Mouse (Mus musculus) limb, embryonic 14.5 days (tissue): ENCODE data around the gene Zbtb20. TPM values are rescaled to one million over a fixed set of nuclear protein-coding genes. Genes with fewer than 3 reads are reported as not detected.

Experiments
- ATAC-seq: fragments of 200-750 bp; cut with Nextera tagmentation; 2 replicates; pipeline ENCODE4 v1.8.0; 2017; ENCODE audit warnings: low read depth, moderate number of reproducible peaks, moderate TSS enrichment; ENCODE audit not compliant: low FRiP score
- DNase-seq: peaks from one replicate; pipeline ENCODE4 v3.0.0-alpha.2; 2015; ENCODE audit warnings: low spot score
- H3K27ac ChIP-seq: fragments of 300-500 bp; sonication (generic); replicated peaks from 2 replicates; pipeline ENCODE4 v1.5.1; 2014; ENCODE audit warnings: low read depth, mild to moderate bottlenecking, low read length, moderate library complexity, mixed read lengths
- H3K27me3 ChIP-seq: fragments of 300-500 bp; sonication (generic); 2 replicates; pipeline ENCODE4 v1.6.1; 2014; ENCODE audit warnings: low read length, mixed read lengths; ENCODE audit not compliant: control insufficient read depth, insufficient read depth
- H3K36me3 ChIP-seq: fragments of 300-500 bp; sonication (generic); 2 replicates; pipeline ENCODE4 v1.6.1; 2014; ENCODE audit warnings: mild to moderate bottlenecking, low read length, moderate library complexity, mixed read lengths; ENCODE audit not compliant: control insufficient read depth, insufficient read depth
- H3K4me1 ChIP-seq: fragments of 300-500 bp; sonication (generic); 2 replicates; pipeline ENCODE4 v1.6.1; 2014; ENCODE audit warnings: antibody characterized with exemption, low read length, mixed read lengths; ENCODE audit not compliant: control insufficient read depth, insufficient read depth
- H3K4me2 ChIP-seq: fragments of 300-500 bp; sonication (generic); replicated peaks from 2 replicates; pipeline ENCODE4 v1.6.1; 2014; ENCODE audit warnings: low read depth, mild to moderate bottlenecking, low read length, moderate library complexity; ENCODE audit not compliant: severe bottlenecking
- H3K4me3 ChIP-seq: fragments of 300-500 bp; sonication (generic); replicated peaks from 2 replicates; pipeline ENCODE4 v1.5.1; 2014; ENCODE audit warnings: low read length
- H3K9ac ChIP-seq: fragments of 300-500 bp; sonication (generic); 2 replicates; pipeline ENCODE4 v1.6.1; 2014; ENCODE audit warnings: mild to moderate bottlenecking, low read depth, low read length, moderate library complexity; ENCODE audit not compliant: severe bottlenecking
- H3K9me3 ChIP-seq: fragments of 300-500 bp; sonication (generic); 2 replicates; pipeline ENCODE4 v1.6.1; 2016; ENCODE audit warnings: low read length; ENCODE audit not compliant: control insufficient read depth
- POLR2A ChIP-seq: fragments of 200-500 bp; IDR thresholded peaks from 2 replicates; pipeline ENCODE4 v1.8.0; 2012; ENCODE audit warnings: inconsistent platforms, mild to moderate bottlenecking, moderate library complexity, borderline replicate concordance; ENCODE audit not compliant: insufficient read depth, insufficient read length; ENCODE audit errors: extremely low read depth
- WGBS: fragments of 180-500 bp; shearing (Covaris S2); extraction: QIAGEN DNeasy Blood & Tissue Kit; methylation state at CpG from one replicate; pipeline ENCODE4 v1.1.7; 2014; 5-methylcytosine and 5-hydroxymethylcytosine counted together
- polyA plus RNA-seq, 2 experiments: library from polyadenylated mRNA; depleted of rRNA in 1 of 2; stranded (reverse) in 1 of 2; unstranded in 1 of 2; fragments of >200 nt; fragmentation: Nextera tagmentation in 1 of 2; extraction: Ambion mirVana in 1 of 2; gene quantifications; 2 replicates each; pipeline versions ENCODE4 v1.2.1 to v1.2.3; 2012 to 2014

The Zbtb20 gene
- polyA plus RNA-seq, 2 experiments = 2.5 to 17.6 TPM

GRCm38 (mm10) chr16:43458726-43459223 is 583.1 kb downstream of the Zbtb20 start:
- no peak overlapping the region for H3K4me3 ChIP-seq
- no peaks in the 10 kb centered on the region for H3K9me3 ChIP-seq
- DNase-seq = no peak
- no peaks in the 10 kb centered on the region for H3K36me3 ChIP-seq
- no peak overlapping the region for H3K4me2 ChIP-seq
- 64% methylated on average over 7 of the region's 7 CpGs for WGBS
- H3K27ac ChIP-seq = no peak overlapping the region
- no peaks in the 10 kb centered on the region for H3K4me1 ChIP-seq
- TF ChIP-seq POLR2A = no peak
- no peak for ATAC-seq
- H3K27me3 ChIP-seq = no peaks in the 10 kb centered on the region
- no peak overlapping the region for H3K9ac ChIP-seq

- no peaks in the 10 kb centered on the region for H3K36me3 ChIP-seq
Observed at GRCm38 (mm10) chr16:43461745-43462378, 586.2 kb downstream of the Zbtb20 start.

GRCm38 (mm10) chr16:43462470-43463455 is 587.1 kb downstream of the Zbtb20 start:
- TF ChIP-seq POLR2A = no peak
- no peaks in the 10 kb centered on the region for H3K27me3 ChIP-seq
- H3K36me3 ChIP-seq = no peaks in the 10 kb centered on the region
- no peak overlapping the region for H3K4me2 ChIP-seq
- no peak overlapping the region for H3K27ac ChIP-seq
- no peak overlapping the region for H3K9ac ChIP-seq
- H3K9me3 ChIP-seq = no peaks in the 10 kb centered on the region
- no peak overlapping the region for H3K4me3 ChIP-seq
- ATAC-seq = no peak
- DNase-seq = peak; percentile 22
- H3K4me1 ChIP-seq = no peaks in the 10 kb centered on the region
- 59% methylated on average over 11 of the region's 11 CpGs for WGBS

More at GRCm38 (mm10) chr16:43461745-43462378, 586.2 kb downstream of the Zbtb20 start:
- no peak for TF ChIP-seq POLR2A
- DNase-seq = no peak
- Histone ChIP-seq H3K27ac (no peak overlapping the region), H3K9ac (no peak overlapping the region), H3K27me3 (no peaks in the 10 kb centered on the region), H3K4me2 (no peak overlapping the region), H3K9me3 (no peaks in the 10 kb centered on the region), H3K4me3 (no peak overlapping the region), H3K4me1 (no peaks in the 10 kb centered on the region)
- 54% methylated on average over 3 of the region's 3 CpGs for WGBS
- no peak for ATAC-seq

GRCm38 (mm10) chr16:43463684-43464475 is 588.2 kb downstream of the Zbtb20 start:
- no peak overlapping the region for H3K27ac ChIP-seq
- H3K4me3 ChIP-seq = no peak overlapping the region
- no peak overlapping the region for H3K4me2 ChIP-seq
- H3K4me1 ChIP-seq = no peaks in the 10 kb centered on the region
- no peak for DNase-seq
- no peak for TF ChIP-seq POLR2A
- WGBS = 83% methylated on average over 13 of the region's 13 CpGs
- no peaks in the 10 kb centered on the region for H3K9me3 ChIP-seq
- H3K9ac ChIP-seq = no peak overlapping the region
- no peaks in the 10 kb centered on the region for H3K27me3 ChIP-seq
- ATAC-seq = no peak
- no peaks in the 10 kb centered on the region for H3K36me3 ChIP-seq
